Mouse (Mus musculus) gastrocnemius, postnatal 36 days (tissue): ENCODE results near the gene Ago4. TPM values are rescaled to one million over a fixed set of nuclear protein-coding genes. Genes with fewer than 3 reads are reported as not detected.

Source experiments
- microRNA-seq, 2 experiments: library from miRNA; unstranded; fragments of <30 nt; microRNA quantifications; one replicate each; pipeline ENCODE4 v1.2.0; 2021
- total RNA-seq, 2 experiments: library from RNA; stranded (reverse); gene quantifications; 2 replicates each; pipeline ENCODE4 v1.2.3; 2021

Ago4 gene
- total RNA-seq, 2 experiments from 2014 or later, result 3.9 to 5.0 TPM

Small RNA genes within 50 kb of the gene (microRNA-seq; reads per million reads assigned to microRNA genes)
- 0 reads per million in 2 experiments for gene Mir7119

Other genes starting within 250 kb of the Ago4 start
- 1 to 10 TPM; 1.6 to 2.2 TPM for gene Col8a2, start 246.7 kb downstream of the Ago4 start, total RNA-seq
- 1 to 10 TPM; 7.6 to 7.8 TPM for gene Adprhl2, start 211.8 kb downstream of the Ago4 start, total RNA-seq
- gene Tekt2, start 207.8 kb downstream of the Ago4 start, total RNA-seq, result under 1 TPM; 0.46 to 0.59 TPM
- gene Ago3, start 103.9 kb downstream of the Ago4 start, total RNA-seq, result 1 to 10 TPM; 7.9 to 8.0 TPM
- 1 to 10 TPM; 5.4 to 5.5 TPM for gene Ago1, start 64.9 kb downstream of the Ago4 start, total RNA-seq
- under 1 TPM; 0.54 to 0.62 TPM for gene Clspn, start 23.5 kb upstream of the Ago4 start, total RNA-seq
- gene 5730409E04Rik, start 76.3 kb upstream of the Ago4 start, total RNA-seq, result 10 to 100 TPM; 18.8 to 20.1 TPM
- gene Psmb2, start 144.2 kb upstream of the Ago4 start, total RNA-seq, result 10 to 100 TPM; 77.9 to 88.6 TPM
- not detected for gene Tfap2e, start 202.8 kb upstream of the Ago4 start, total RNA-seq
- gene Ncdn, start 220.0 kb upstream of the Ago4 start, total RNA-seq, result 1 to 10 TPM; 7.6 to 9.9 TPM
- 10 to 100 TPM; 23.5 TPM for gene AU040320, start 220.1 kb upstream of the Ago4 start, total RNA-seq